Mouse (Mus musculus): ENCODE measurements around the gene Gsto2.

DNA sequence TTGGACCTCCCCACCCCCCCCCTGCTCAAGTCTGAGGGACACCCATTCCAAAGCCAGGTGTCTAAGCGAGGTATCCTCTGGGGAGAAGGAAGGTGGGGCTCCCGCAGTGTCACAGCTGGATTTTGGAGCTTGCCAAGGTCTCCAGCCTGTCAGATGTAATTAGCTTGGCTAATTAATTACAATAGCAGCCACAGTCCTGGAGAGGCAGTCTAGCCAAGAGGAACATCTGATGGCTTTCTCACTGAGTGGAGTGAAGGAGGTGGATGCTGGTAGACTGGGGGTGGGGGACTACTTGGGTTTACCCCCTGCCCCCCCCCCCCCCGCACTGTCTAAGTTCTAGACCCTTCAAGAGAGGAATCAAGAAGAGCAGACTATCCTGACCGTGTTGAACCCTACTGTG lies 38.3 kb downstream of the Gsto2 start:
- TF ChIP-seq POLR2A (IDR thresholded peaks at IDR 0.05; ENCODE audit: borderline replicate concordance, extremely low read depth, insufficient read depth, insufficient read length, poor library complexity, severe bottlenecking) (no peak), CTCF (IDR thresholded peaks at IDR 0.05; ENCODE audit: borderline replicate concordance, extremely low read depth, insufficient read depth, insufficient read length) (no peak)
